Mouse (Mus musculus): ENCODE data around the gene Gm36028. TPM values are rescaled to one million over a fixed set of nuclear protein-coding genes. Genes with fewer than 3 reads are reported as not detected.
A peak's percentile ranks its signal among the peaks of the same experiment; 100 is the strongest.

Gene Gm36028
- polyA plus RNA-seq, 1 experiment from 2014 or later = 0.57 TPM

GRCm38 (mm10) chr16:37808866-37809622, 51.9 kb downstream of the Gm36028 start:
- 27% methylated on average over 10 of the region's 10 CpGs for WGBS
- peak overlapping the region; percentile 27 for H3K4me2 ChIP-seq
- no peak for ATAC-seq (ENCODE audit: extremely low read depth, insufficient number of reproducible peaks, low FRiP score, low TSS enrichment)
- H3K9ac ChIP-seq = peak overlapping the region; percentile 42
- H3K4me3 ChIP-seq = no peak overlapping the region
- peak overlapping the region; percentile 90 for H3K27ac ChIP-seq (replicated peaks)
- peaks cover 65% of the 10 kb centered on the region for H3K36me3 ChIP-seq
- H3K4me1 ChIP-seq = peaks cover 69% of the 10 kb centered on the region
- H3K27me3 ChIP-seq (replicated peaks) = no peaks in the 10 kb centered on the region
- H3K9me3 ChIP-seq = peaks cover 7% of the 10 kb centered on the region; the same call in 1 of the 2 replicates

GRCm38 (mm10) chr16:37807269-37807668, 53.7 kb downstream of the Gm36028 start:
- Histone ChIP-seq H3K36me3 (peaks cover 83% of the 10 kb centered on the region), H3K4me3 (no peak overlapping the region), H3K9me3 (peaks cover 7% of the 10 kb centered on the region; the same call in 1 of the 2 replicates), H3K4me1 (peaks cover 55% of the 10 kb centered on the region), H3K4me2 (no peak overlapping the region), H3K9ac (no peak overlapping the region), H3K27me3 (replicated peaks) (no peaks in the 10 kb centered on the region), H3K27ac (replicated peaks) (0 out of 2 replicates have a peak overlapping the region, but pooled peaks have one; percentile 32)
- ATAC-seq (ENCODE audit: extremely low read depth, insufficient number of reproducible peaks, low FRiP score, low TSS enrichment) = no peak
- WGBS = 64% methylated on average over 8 of the region's 8 CpGs

- no peak for ATAC-seq (ENCODE audit: extremely low read depth, insufficient number of reproducible peaks, low FRiP score, low TSS enrichment)
- no peaks in the 10 kb centered on the region for H3K27me3 ChIP-seq (replicated peaks)
- no peak overlapping the region for H3K9ac ChIP-seq
- H3K4me2 ChIP-seq = no peak overlapping the region
- H3K4me1 ChIP-seq = peaks cover 49% of the 10 kb centered on the region
- peak overlapping the region; percentile 86 for H3K27ac ChIP-seq (replicated peaks)
- H3K36me3 ChIP-seq = peaks cover 86% of the 10 kb centered on the region
- peaks cover 7% of the 10 kb centered on the region; the same call in 1 of the 2 replicates for H3K9me3 ChIP-seq
- WGBS = 50% methylated on average over 3 of the region's 3 CpGs
- no peak overlapping the region for H3K4me3 ChIP-seq
Observed at GRCm38 (mm10) chr16:37805746-37806495, 55.0 kb downstream of the Gm36028 start.

- WGBS = 91% methylated on average over 9 of the region's 9 CpGs
- Histone ChIP-seq H3K27ac (replicated peaks) (no peak overlapping the region), H3K27me3 (replicated peaks) (no peaks in the 10 kb centered on the region), H3K9me3 (peaks cover 7% of the 10 kb centered on the region; the same call in 1 of the 2 replicates), H3K4me3 (no peak overlapping the region), H3K36me3 (peaks cover 79% of the 10 kb centered on the region), H3K4me2 (no peak overlapping the region), H3K9ac (no peak overlapping the region), H3K4me1 (peaks cover 38% of the 10 kb centered on the region)
- no peak for ATAC-seq (ENCODE audit: extremely low read depth, insufficient number of reproducible peaks, low FRiP score, low TSS enrichment)
Observed at GRCm38 (mm10) chr16:37803387-37803950, 57.5 kb downstream of the Gm36028 start.

- WGBS = 70% methylated on average over 4 of the region's 4 CpGs
- no peak overlapping the region for H3K4me3 ChIP-seq
- H3K36me3 ChIP-seq = peaks cover 77% of the 10 kb centered on the region
- H3K27me3 ChIP-seq (replicated peaks) = no peaks in the 10 kb centered on the region
- no peak overlapping the region for H3K9ac ChIP-seq
- peaks cover 7% of the 10 kb centered on the region; the same call in 1 of the 2 replicates for H3K9me3 ChIP-seq
- ATAC-seq (ENCODE audit: extremely low read depth, insufficient number of reproducible peaks, low FRiP score, low TSS enrichment) = no peak
- H3K4me2 ChIP-seq = no peak overlapping the region
- H3K4me1 ChIP-seq = peaks cover 31% of the 10 kb centered on the region
- H3K27ac ChIP-seq (replicated peaks) = no peak overlapping the region
Observed at GRCm38 (mm10) chr16:37802686-37803295, 58.2 kb downstream of the Gm36028 start.

GRCm38 (mm10) chr16:37801097-37801496, 59.8 kb downstream of the Gm36028 start:
- WGBS = 84% methylated on average over 2 of the region's 2 CpGs
- Histone ChIP-seq H3K27me3 (replicated peaks) (no peaks in the 10 kb centered on the region), H3K4me1 (peaks cover 17% of the 10 kb centered on the region), H3K4me3 (no peak overlapping the region), H3K27ac (replicated peaks) (no peak overlapping the region), H3K4me2 (no peak overlapping the region), H3K36me3 (peaks cover 67% of the 10 kb centered on the region), H3K9me3 (peaks cover 7% of the 10 kb centered on the region; the same call in 1 of the 2 replicates), H3K9ac (no peak overlapping the region)
- ATAC-seq (ENCODE audit: extremely low read depth, insufficient number of reproducible peaks, low FRiP score, low TSS enrichment) = no peak

Other genes starting within 250 kb of the Gm36028 start
- gene Ndufb4, start 206.7 kb downstream of the Gm36028 start, polyA plus RNA-seq (2015; fragmentation: Nextera tagmentation; extraction: Ambion mirVana) = 69.4 and 84.7 TPM in 2 replicates
- 429 and 466 TPM in 2 replicates for gene Fstl1, start 84.3 kb downstream of the Gm36028 start, polyA plus RNA-seq (2015; fragmentation: Nextera tagmentation; extraction: Ambion mirVana)
- 35.0 and 37.1 TPM in 2 replicates for gene Lrrc58, start 7.2 kb upstream of the Gm36028 start, polyA plus RNA-seq (2015; fragmentation: Nextera tagmentation; extraction: Ambion mirVana)
- 0.47 and 0.52 TPM in 2 replicates for gene Gpr156, start 55.4 kb upstream of the Gm36028 start, polyA plus RNA-seq (2015; fragmentation: Nextera tagmentation; extraction: Ambion mirVana)
- gene Gsk3b, start 227.9 kb upstream of the Gm36028 start, polyA plus RNA-seq (2015; fragmentation: Nextera tagmentation; extraction: Ambion mirVana) = 36.7 and 39.3 TPM in 2 replicates

Data from heart, embryonic 13.5 days (tissue).